Mouse (Mus musculus) neural tube, embryonic 13.5 days (tissue): Measurements from ENCODE around the gene Gabrr2. TPM values are rescaled to one million over a fixed set of nuclear protein-coding genes. Genes with fewer than 3 reads are reported as not detected.
"Not testable (repeated sequence)": the region's sequence is repeated elsewhere in the genome, so short reads cannot be mapped to it uniquely, and the experiment has no call there.

ENCODE experiments used
- ATAC-seq: fragments of 200-750 bp; cut with Nextera tagmentation; 2 replicates; pipeline ENCODE4 v1.8.0; 2017; ENCODE audit warnings: low read depth, mild to moderate bottlenecking, moderate TSS enrichment, moderate library complexity
- H3K27ac ChIP-seq: fragments of 300-500 bp; sonication (generic); replicated peaks from 2 replicates; pipeline ENCODE4 v1.5.1; 2015; ENCODE audit warnings: moderate library complexity, mild to moderate bottlenecking, inconsistent platforms
- H3K27me3 ChIP-seq: fragments of 300-500 bp; sonication (generic); 2 replicates; pipeline ENCODE4 v1.6.1; 2015; ENCODE audit warnings: mild to moderate bottlenecking, inconsistent platforms
- H3K36me3 ChIP-seq: fragments of 300-500 bp; sonication (generic); 2 replicates; pipeline ENCODE4 v1.6.1; 2015; ENCODE audit warnings: mild to moderate bottlenecking, inconsistent platforms
- H3K4me1 ChIP-seq: fragments of 300-500 bp; sonication (generic); replicated peaks from 2 replicates; pipeline ENCODE4 v1.6.1; 2015; ENCODE audit warnings: inconsistent platforms
- H3K4me2 ChIP-seq: fragments of 300-500 bp; sonication (generic); 2 replicates; pipeline ENCODE4 v1.6.1; 2015; ENCODE audit warnings: inconsistent platforms, mild to moderate bottlenecking, moderate library complexity
- H3K4me3 ChIP-seq: fragments of 300-500 bp; sonication (generic); 2 replicates; pipeline ENCODE4 v1.5.1; 2015; ENCODE audit warnings: mild to moderate bottlenecking, inconsistent platforms
- H3K9ac ChIP-seq: fragments of 300-500 bp; sonication (generic); 2 replicates; pipeline ENCODE4 v1.6.1; 2015; ENCODE audit warnings: moderate library complexity, mild to moderate bottlenecking, inconsistent platforms
- H3K9me3 ChIP-seq: fragments of 300-500 bp; sonication (generic); 2 replicates; pipeline ENCODE4 v1.6.1; 2016; ENCODE audit warnings: inconsistent platforms
- WGBS: fragments of 180-500 bp; shearing (Covaris S2); methylation state at CpG from one replicate; pipeline ENCODE4 v1.1.7; 2015; 5-methylcytosine and 5-hydroxymethylcytosine counted together
- polyA plus RNA-seq: library from polyadenylated mRNA; unstranded; fragments of >200 nt; fragmentation: Nextera tagmentation; extraction: Ambion mirVana; gene quantifications from 2 replicates; pipeline ENCODE4 v1.2.1, GENCODE M21; 2015

The Gabrr2 gene
- polyA plus RNA-seq, 1 experiment from 2014 or later = 0.96 TPM

DNA sequence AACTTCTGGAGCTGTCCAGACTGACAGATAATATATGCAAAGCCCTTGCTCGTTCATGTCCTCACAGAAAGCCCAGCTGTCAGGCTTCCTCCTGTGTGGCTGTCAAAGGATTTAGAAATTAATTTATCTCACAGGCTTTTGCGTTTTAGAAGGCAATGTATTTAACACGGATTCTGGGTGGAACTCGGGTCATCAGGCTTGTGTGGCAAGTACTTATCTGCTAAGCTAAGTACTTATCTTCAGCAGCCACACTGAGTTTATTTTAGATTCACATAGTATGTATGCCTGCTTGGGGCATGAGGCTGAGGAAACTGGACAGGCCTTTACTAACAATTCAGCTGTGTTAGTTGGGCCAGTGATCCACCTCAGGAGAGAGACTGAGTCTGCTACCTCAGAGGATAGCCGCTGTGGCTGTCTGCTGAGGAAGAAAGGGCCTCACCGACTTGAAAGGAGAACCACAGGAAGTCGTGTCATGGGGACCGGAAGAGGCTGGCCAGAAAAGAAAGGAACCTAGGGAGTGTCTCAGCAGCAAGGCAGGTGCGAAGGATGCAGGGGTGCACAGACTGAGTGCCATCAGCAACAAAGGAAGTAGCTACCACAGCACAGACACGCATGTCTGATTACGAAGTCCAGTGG lies 9.8 kb downstream of the Gabrr2 start:
- Histone ChIP-seq H3K36me3 (no peaks in the 10 kb centered on the region), H3K4me2 (no peak overlapping the region), H3K27me3 (no peaks in the 10 kb centered on the region), H3K4me3 (no peak overlapping the region), H3K4me1 (no peaks in the 10 kb centered on the region), H3K27ac (no peak overlapping the region), H3K9ac (no peak overlapping the region), H3K9me3 (no peaks in the 10 kb centered on the region)
- no peak for ATAC-seq
- 54% methylated on average over 11 of the region's 11 CpGs for WGBS

DNA sequence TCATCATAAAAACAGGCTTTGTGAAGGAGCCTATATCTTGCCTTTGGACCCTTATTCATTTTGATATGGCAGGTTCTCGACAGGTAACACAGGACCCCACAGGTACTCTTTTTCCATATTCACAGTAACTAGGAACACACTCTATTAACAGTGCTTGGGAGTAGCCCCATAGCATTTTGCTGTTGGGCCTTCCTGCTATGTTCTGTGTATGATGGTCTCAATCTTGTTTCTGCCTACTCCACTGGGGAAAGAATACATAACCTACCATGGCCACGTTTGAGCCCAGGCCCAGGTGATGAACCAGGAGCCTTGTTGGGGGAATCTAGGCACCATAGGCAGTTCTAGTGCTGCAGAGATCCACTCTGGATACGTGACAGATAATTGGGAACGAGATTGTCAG lies 11.6 kb downstream of the Gabrr2 start:
- Histone ChIP-seq H3K4me3 (no peak overlapping the region), H3K36me3 (no peaks in the 10 kb centered on the region), H3K4me2 (no peak overlapping the region), H3K9me3 (no peaks in the 10 kb centered on the region), H3K4me1 (no peaks in the 10 kb centered on the region), H3K27me3 (no peaks in the 10 kb centered on the region), H3K9ac (no peak overlapping the region), H3K27ac (no peak overlapping the region)
- no peak for ATAC-seq
- 83% methylated on average over 4 of the region's 4 CpGs for WGBS

DNA sequence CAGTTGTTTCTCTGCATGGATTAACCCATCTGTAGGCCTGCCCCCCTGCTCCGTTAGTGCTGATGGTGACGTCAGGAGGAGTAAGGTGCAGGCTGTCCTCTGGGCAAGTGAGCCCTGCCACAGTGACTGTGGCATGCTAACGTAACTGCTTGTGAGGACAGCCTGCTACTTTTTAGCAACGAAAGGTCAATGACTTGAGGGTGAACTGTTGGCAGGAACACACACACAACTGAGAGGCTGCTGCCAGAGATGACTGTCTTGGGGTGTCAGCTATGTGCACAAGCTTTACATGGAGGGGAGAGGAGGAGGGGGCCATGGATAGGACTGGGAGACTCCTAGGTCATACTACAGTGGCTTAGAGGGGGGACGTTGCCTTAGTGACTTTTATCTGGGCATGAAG lies 12.1 kb downstream of the Gabrr2 start:
- 86% methylated on average over 5 of the region's 5 CpGs for WGBS
- no peak for ATAC-seq
- Histone ChIP-seq H3K4me3 (no peak overlapping the region), H3K36me3 (no peaks in the 10 kb centered on the region), H3K27me3 (no peaks in the 10 kb centered on the region), H3K9me3 (no peaks in the 10 kb centered on the region), H3K4me2 (no peak overlapping the region), H3K4me1 (no peaks in the 10 kb centered on the region), H3K27ac (no peak overlapping the region), H3K9ac (no peak overlapping the region)

DNA sequence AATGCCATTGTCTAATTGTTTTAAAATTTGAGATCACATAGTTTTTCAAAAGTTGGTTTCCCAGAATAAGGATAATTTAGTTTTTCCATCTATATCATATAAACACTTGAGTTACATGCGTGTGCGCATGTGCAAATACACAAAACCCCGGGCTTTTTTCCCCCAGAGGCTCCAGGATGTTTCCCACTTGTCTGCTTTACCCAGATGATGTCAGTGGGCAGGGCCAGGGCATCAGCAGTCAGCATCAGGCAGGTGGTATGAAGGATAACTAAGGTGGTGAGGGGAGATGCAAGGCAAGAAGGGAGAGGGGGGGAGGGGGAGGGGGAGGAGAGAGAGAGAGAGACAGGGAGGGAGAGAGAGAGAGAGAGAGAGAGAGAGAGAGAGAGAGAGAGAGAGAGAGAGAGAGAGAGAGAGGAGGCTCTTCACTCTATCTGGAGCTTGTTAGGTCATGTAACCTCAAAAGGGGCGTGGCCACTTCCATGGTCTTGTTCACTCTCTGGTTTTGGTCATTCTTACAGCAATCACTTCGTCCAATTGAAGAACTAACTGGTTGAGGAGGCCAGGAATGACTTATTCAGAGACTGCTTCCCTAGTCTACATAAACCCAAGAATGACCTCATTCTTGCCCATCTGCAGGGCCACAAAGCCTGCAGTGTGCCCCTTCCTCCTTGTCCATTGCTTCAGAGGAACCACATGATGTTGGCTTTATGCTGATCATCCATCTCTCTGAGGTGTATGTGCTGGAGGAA lies 13.2 kb downstream of the Gabrr2 start:
- WGBS = 89% methylated on average over 5 of the region's 5 CpGs
- no peaks in the 10 kb centered on the region for H3K4me1 ChIP-seq
- H3K4me3 ChIP-seq = no peak overlapping the region
- no peak for ATAC-seq
- no peak overlapping the region for H3K4me2 ChIP-seq
- H3K36me3 ChIP-seq = no peaks in the 10 kb centered on the region
- H3K27me3 ChIP-seq = no peaks in the 10 kb centered on the region
- H3K9me3 ChIP-seq = no peaks in the 10 kb centered on the region
- no peak overlapping the region for H3K9ac ChIP-seq
- no peak overlapping the region for H3K27ac ChIP-seq

DNA sequence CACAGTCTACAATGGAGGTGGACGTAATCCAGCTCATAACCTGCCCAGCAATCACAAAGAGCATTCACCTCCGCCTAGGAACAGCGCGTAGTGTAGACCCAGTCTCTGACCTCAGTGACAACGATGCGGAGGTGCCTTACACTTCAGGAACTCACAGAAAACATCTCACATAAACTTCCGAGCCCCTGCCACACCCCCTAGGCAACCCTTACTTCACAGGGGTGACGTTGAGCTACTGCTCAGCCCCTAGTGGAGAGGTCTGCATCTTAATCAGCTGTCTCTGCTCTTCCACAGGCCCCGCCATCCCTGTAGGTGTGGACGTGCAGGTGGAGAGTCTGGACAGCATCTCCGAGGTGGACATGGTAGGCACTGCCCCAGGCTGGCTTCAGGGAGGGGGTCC lies 14.4 kb downstream of the Gabrr2 start:
- no peak for ATAC-seq
- Histone ChIP-seq H3K4me1 (no peaks in the 10 kb centered on the region), H3K4me3 (no peak overlapping the region), H3K27ac (no peak overlapping the region), H3K4me2 (no peak overlapping the region), H3K9ac (no peak overlapping the region), H3K27me3 (no peaks in the 10 kb centered on the region), H3K9me3 (no peaks in the 10 kb centered on the region), H3K36me3 (no peaks in the 10 kb centered on the region)
- 83% methylated on average over 11 of the region's 11 CpGs for WGBS

DNA sequence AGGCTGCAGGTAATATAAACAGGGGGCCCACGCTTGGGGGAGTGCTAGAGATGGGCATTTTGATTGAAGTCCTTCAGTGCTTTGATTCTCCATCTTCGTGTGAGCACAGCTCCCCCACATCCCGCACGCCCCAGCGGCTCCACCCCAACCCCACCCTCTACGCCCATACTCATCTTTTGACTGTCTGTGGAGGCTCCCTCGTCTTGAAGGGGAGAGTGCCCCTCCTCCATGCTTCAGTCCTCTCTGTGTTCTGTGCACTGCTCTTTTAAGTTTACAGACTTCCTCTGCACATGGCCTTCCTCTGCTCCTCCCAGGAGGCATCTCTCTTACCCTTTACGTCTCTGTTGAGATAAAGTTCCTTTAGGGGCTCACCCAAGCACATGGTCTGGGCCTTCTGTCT lies 14.9 kb downstream of the Gabrr2 start:
- no peak overlapping the region for H3K4me3 ChIP-seq
- H3K27ac ChIP-seq = no peak overlapping the region
- H3K4me2 ChIP-seq = no peak overlapping the region
- 69% methylated on average over 8 of the region's 8 CpGs for WGBS
- no peaks in the 10 kb centered on the region for H3K36me3 ChIP-seq
- H3K27me3 ChIP-seq = no peaks in the 10 kb centered on the region
- ATAC-seq = no peak
- H3K9ac ChIP-seq = no peak overlapping the region
- no peaks in the 10 kb centered on the region for H3K9me3 ChIP-seq
- no peaks in the 10 kb centered on the region for H3K4me1 ChIP-seq

DNA sequence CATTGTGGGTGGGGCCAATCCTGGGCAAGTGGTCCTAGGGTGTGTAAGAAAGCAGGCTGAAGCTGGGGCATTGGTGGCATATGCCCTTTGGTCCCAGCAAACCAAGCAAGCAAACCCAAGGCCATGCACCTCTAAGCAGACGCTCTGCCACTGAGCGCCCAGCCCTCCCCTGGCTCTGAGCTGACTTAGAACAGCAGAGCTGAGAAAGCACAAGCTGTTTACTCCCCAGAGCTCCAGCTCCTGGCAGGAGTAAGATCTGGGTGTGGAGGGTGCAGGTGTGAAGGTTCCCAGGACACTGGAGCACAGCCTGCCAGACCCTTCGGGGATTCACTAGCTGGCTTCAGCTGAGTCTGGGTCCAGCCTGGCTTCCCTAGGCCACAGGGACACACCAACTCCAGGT lies 15.7 kb downstream of the Gabrr2 start:
- Histone ChIP-seq H3K4me1 (no peaks in the 10 kb centered on the region), H3K27me3 (no peaks in the 10 kb centered on the region), H3K4me2 (no peak overlapping the region), H3K36me3 (no peaks in the 10 kb centered on the region), H3K4me3 (no peak overlapping the region), H3K9me3 (no peaks in the 10 kb centered on the region), H3K9ac (no peak overlapping the region), H3K27ac (no peak overlapping the region)
- no peak for ATAC-seq
- WGBS = 92% methylated on average over 3 of the region's 3 CpGs

DNA sequence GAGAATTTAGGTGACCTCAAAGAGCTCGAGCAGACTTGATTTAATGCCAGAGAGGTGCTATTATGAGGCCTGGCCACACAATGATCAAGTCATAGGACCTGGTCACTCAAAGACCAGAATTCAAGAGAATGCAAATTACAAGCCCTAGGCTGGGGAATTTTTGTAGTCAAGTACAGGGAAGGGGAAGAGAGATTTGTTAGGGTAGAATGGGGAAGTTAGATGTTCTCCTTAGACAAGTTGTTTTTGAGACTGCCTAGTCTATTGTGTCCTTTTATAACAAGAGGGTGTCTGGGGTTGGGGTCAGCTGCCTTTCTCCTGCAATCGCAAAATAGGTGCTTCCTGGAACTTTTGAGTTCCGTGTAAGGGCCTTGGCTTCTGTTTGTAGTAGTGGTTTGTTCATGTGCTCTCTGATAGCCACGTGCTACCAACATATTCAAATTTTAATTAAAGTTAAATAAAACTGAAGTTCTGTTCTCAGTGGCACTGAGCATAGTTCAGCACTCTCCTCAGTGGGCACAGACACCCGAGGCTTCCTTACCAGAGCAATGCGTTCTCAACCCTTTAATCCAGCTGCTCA lies 36.4 kb downstream of the Gabrr2 start:
- 84% methylated on average over 6 of the region's 6 CpGs for WGBS

DNA sequence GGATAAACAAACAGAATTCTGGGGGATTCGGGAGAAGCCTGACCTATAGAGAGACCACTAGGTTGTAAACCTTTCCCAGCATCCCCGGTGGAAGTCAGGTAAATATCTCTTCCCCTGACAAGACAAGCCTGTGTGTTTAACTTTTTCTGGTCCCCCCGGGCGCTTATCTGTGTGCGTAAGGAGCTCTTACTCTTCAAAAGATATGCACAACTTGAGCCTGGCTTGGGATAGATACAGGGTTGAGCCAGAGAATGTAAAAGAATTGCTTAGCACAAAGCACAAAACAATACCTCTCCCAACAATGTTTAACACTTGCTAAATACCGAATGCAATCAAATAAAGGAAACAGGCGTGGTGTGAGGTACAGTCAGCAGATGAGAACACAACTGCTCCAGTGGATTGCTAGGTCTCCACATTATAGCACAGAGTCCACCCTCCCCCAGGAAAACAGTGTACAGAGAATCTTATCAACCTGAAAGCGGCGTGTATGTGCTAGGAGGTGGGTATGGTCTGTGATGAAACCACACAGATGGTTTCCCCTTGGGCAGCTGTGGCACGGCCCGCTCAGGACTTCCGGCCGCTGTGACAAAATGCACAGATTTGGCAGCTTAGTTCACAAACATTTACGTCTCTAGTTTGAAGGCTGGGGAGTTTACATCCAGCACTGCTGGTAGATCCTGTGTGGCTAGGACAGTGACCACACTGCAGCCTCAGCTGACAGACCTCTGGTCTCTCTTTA lies 47.1 kb downstream of the Gabrr2 start:
- H3K36me3 ChIP-seq = no peaks in the 10 kb centered on the region
- no peaks in the 10 kb centered on the region for H3K4me1 ChIP-seq
- H3K9me3 ChIP-seq = no peaks in the 10 kb centered on the region
- no peak overlapping the region for H3K27ac ChIP-seq
- no peak overlapping the region for H3K4me3 ChIP-seq
- H3K4me2 ChIP-seq = no peak overlapping the region
- 92% methylated on average over 14 of the region's 14 CpGs for WGBS
- H3K27me3 ChIP-seq = no peaks in the 10 kb centered on the region
- no peak overlapping the region for H3K9ac ChIP-seq
- ATAC-seq = no peak

More for the DNA sequence above, 36.4 kb downstream of the Gabrr2 start:
- Histone ChIP-seq H3K27ac (no peak overlapping the region), H3K9me3 (no peaks in the 10 kb centered on the region; the same call in 1 of the 2 replicates), H3K4me1 (no peaks in the 10 kb centered on the region), H3K4me2 (no peak overlapping the region), H3K36me3 (no peaks in the 10 kb centered on the region), H3K4me3 (no peak overlapping the region), H3K27me3 (no peaks in the 10 kb centered on the region), H3K9ac (no peak overlapping the region)
- no peak for ATAC-seq

DNA sequence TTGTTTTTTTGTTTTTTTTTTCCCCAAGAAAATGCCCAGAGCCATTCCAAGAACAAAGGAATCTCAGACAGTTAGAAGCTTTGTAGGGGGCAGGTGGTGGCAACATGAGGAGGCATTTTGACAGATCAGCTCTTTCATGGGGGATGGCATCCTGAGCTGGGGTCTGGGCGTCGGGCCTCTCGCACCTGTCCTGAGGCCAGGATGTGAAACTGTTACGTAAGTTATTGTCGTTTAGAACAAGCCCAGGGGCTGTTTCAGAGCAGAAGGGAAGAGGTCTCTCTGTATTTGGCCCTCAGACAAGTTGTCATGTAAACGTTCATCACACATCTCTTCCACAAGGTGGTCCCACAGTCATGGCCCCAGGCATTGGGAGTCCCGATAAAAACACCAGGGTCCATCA lies 48.0 kb downstream of the Gabrr2 start:
- Histone ChIP-seq H3K9me3 (no peaks in the 10 kb centered on the region), H3K4me1 (no peaks in the 10 kb centered on the region), H3K4me3 (no peak overlapping the region), H3K9ac (no peak overlapping the region), H3K27ac (no peak overlapping the region), H3K4me2 (no peak overlapping the region), H3K36me3 (no peaks in the 10 kb centered on the region), H3K27me3 (no peaks in the 10 kb centered on the region)
- no peak for ATAC-seq
- WGBS = 81% methylated on average over 7 of the region's 7 CpGs

DNA sequence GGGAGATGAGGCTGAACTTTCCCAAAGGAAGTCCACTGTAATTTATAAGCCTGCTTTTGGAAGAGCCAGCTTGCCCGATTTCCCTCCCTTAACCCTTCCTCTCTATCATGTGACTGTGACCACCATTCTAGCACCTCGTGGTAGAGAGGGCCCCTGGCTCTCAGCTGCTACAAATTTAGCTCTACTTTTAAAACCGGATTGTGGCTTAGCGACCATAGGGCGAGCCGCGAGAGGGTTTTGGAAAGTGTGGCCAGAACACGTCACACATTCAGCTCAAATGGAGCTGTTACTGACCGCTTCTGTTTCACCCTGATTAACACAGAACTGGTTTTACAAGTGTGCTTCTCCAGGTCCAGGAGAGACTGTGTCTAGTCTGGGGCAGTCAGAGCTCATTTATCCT lies 48.6 kb downstream of the Gabrr2 start:
- no peak overlapping the region for H3K4me3 ChIP-seq
- no peak overlapping the region for H3K27ac ChIP-seq
- no peaks in the 10 kb centered on the region for H3K4me1 ChIP-seq
- H3K27me3 ChIP-seq = no peaks in the 10 kb centered on the region
- H3K4me2 ChIP-seq = no peak overlapping the region
- H3K9me3 ChIP-seq = no peaks in the 10 kb centered on the region
- H3K9ac ChIP-seq = no peak overlapping the region
- WGBS = 92% methylated on average over 9 of the region's 9 CpGs
- H3K36me3 ChIP-seq = no peaks in the 10 kb centered on the region
- ATAC-seq = no peak

DNA sequence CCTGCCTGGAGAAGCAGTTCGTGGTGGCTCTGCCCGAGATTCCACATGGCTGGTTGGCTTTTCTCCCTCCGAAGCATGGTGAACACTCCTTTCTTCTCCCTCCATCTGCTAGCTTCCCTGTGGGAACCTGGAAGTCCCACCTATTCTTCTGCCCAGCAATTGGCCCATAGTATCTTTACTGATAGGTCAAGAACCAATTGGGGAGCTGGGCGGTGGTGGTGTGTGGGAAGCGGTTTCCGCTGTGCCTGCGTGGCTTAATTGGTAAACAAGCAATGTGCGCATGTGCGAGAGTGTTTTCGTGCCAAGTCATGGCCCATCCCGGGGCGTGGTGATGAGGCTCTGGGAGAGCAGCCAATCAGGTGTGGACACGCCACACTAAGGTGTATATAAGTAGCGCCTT lies 50.1 kb downstream of the Gabrr2 start:
- not testable (repeated sequence) for H3K4me3 ChIP-seq, H3K27me3 ChIP-seq, H3K9ac ChIP-seq, H3K36me3 ChIP-seq, ATAC-seq, H3K27ac ChIP-seq, H3K4me2 ChIP-seq, H3K9me3 ChIP-seq, H3K4me1 ChIP-seq
- WGBS = 95% methylated on average over 13 of the region's 14 CpGs
